Mouse (Mus musculus) yolk sac, embryonic 10.5 days (tissue): ENCODE measurements around the gene Ifrd2.

ENCODE experiments used
- DNase-seq: peaks from one replicate; pipeline ENCODE4 v3.0.0-alpha.2; 2017; ENCODE audit warnings: low spot score

Ifrd2 gene

GRCm38 (mm10) chr9:107637070-107637469 is 49.6 kb downstream of the Ifrd2 start:
- no peak for DNase-seq

GRCm38 (mm10) chr9:107640257-107640772 is 52.9 kb downstream of the Ifrd2 start:
- DNase-seq: no peak

- no peak for DNase-seq
Observed at GRCm38 (mm10) chr9:107641666-107642065, 54.2 kb downstream of the Ifrd2 start.
